Mouse (Mus musculus): ENCODE data around the gene Il27.
A peak's percentile ranks its signal among the peaks of the same experiment; 100 is the strongest.

The Il27 gene

GRCm38 (mm10) chr7:126607064-126607463 lies 12.3 kb upstream of the Il27 start:
- no peak for DNase-seq (ENCODE audit: low read depth, low spot score)

DNA sequence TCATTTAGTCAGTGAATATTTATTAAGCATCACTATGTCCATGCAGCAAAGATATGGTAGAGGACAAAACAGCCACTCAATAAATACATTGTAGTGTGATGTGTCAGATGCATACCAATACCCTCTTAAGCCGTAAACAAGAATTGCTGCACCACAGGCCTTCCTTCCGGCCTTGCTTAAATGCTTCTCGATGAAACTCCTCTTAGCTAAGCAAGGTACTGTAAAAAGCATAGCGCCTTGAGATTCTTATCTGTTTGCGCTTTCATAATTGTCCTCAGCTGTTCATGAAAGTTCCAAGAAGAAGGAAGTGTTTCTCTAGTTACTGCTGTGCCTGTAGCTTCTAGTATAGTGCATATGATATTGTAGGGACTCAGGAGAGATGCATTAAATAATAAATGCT lies 11.9 kb upstream of the Il27 start:
- DNase-seq (ENCODE audit: low read depth, low spot score) = no peak

GRCm38 (mm10) chr7:126602650-126603049 lies 7.9 kb upstream of the Il27 start:
- no peak for DNase-seq (ENCODE audit: low read depth, low spot score)

- no peak for DNase-seq (ENCODE audit: low read depth, low spot score)
Measured at GRCm38 (mm10) chr7:126601896-126602295, 7.2 kb upstream of the Il27 start.

GRCm38 (mm10) chr7:126598919-126599318 lies 4.2 kb upstream of the Il27 start:
- DNase-seq (ENCODE audit: low read depth, low spot score) = no peak

- DNase-seq (ENCODE audit: low read depth, low spot score) = no peak
Measured at GRCm38 (mm10) chr7:126596414-126596813, 1.7 kb upstream of the Il27 start.

DNA sequence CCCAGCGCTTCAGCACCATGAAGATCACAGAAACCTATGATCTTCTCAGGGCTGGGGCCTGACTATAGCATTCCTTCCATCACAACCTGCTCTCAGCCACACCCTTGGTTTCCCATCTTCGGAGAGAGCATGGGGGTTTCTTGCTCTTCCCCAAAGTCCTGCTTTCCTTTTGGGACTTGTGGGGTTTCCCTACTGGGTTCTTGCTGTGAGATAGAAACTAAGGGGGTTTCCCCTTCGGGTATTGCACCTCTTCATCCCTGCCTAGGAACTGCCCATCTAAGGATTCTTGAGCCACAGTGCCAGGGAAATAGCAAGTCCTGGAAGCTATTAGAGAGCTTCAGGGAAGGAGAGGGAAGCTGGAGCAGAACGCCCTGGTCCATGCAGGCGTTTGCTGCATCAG lies 1.1 kb upstream of the Il27 start:
- DNase-seq (ENCODE audit: low read depth, low spot score) = no peak

GRCm38 (mm10) chr7:126587779-126588178 lies 7.0 kb downstream of the Il27 start:
- peak; percentile 58 for DNase-seq (ENCODE audit: low read depth, low spot score)

- DNase-seq (ENCODE audit: low read depth, low spot score) = no peak
Measured at GRCm38 (mm10) chr7:126586839-126587238, 7.9 kb downstream of the Il27 start.

- DNase-seq (ENCODE audit: low read depth, low spot score) = no peak
Measured at GRCm38 (mm10) chr7:126585717-126586116, 9.0 kb downstream of the Il27 start, which contains the start of gene Cln3. Gene Cln3, minus strand, starts transcription at chr7:126585817.

DNA sequence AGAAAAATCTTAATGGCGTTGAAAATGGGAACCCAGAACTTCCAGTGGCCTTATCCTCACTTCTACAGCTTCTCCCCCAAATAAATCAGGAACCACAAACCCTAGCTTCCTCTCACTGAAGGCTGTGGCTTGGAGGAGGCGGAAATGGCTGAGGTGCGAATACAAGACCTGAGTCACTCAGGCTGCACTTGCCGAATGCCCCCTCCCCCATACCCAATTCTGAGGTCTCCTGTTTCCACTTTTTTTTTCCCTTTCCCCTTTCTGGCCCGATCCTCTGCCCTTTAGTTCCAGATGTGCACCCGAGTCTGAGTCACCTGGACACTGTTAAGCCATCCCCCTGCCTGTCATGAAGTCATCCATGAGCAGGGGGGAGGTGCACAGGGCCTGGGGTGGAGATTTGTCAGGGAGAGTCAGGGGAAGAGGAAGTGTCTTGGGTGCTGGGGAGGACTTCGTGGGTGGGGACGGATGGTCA lies 10.2 kb downstream of the Il27 start, which contains the start of gene Apobr:
Apobr (plus strand) TSS at position 437 of the 472 bp plus-strand sequence.
- DNase-seq (ENCODE audit: low read depth, low spot score) = no peak

DNA sequence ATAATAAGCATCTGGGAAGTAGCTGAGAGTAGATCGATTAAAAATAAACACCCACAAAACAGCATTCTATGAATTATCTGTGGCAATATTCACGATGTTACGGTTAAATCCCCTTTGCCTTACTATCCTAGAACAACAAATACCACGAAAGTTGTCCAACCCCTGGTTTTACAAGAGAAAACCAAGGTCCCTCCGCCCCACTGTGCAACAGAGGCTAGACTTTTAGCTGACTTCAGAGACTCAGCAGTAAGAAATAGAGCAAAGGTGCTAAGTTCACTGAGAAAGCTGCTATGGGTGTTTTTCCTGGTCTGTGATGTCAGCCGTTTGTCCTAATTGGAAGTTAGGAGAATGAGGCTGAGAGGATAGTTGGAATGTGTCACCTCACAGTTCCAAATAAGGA lies 11.0 kb downstream of the Il27 start:
- no peak for DNase-seq (ENCODE audit: low read depth, low spot score)

- DNase-seq (ENCODE audit: low read depth, low spot score) = peak; percentile 80
Measured at GRCm38 (mm10) chr7:126583251-126583709, 11.5 kb downstream of the Il27 start.

GRCm38 (mm10) chr7:126582759-126583158 lies 12.0 kb downstream of the Il27 start:
- DNase-seq (ENCODE audit: low read depth, low spot score) = no peak

DNA sequence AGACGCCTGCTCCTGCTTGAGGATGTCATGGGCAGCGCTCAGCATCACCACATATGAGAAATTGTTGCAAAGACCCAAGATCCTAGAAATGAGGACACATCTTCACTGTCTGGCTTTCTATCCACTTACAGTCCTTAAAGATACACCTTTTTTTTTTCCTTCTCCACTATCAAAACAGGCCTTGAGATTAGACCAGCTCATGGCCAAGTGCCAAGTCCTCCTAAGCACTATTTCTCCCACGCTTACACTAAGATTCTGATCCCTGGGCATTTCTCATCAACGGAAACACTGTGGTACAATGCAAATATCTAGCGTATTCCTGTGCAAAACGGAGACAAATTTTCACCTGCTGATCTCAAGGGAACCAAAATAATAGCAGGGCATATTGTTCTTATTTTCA lies 13.1 kb downstream of the Il27 start:
- no peak for DNase-seq (ENCODE audit: low read depth, low spot score)

DNA sequence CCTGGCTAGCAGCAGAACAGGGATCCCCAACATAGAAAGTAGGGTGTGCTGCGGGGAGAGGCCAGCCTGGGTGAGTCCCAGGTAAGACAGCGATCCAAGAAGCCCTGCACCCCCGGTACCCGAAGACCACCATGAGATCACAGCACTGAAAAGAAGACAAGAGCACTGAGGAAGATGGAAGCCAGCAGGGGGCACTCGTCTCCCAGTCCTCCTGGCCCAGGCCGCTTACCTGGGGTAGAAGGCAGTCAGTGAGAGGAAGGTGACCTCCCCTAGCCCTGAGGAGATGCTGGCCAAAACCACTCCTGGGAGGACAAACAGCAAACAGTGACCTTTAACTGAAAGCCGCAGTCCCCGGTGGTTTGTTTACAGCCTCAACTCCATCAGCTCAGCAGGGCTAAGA lies 15.6 kb downstream of the Il27 start:
- DNase-seq (ENCODE audit: low read depth, low spot score) = no peak

DNA sequence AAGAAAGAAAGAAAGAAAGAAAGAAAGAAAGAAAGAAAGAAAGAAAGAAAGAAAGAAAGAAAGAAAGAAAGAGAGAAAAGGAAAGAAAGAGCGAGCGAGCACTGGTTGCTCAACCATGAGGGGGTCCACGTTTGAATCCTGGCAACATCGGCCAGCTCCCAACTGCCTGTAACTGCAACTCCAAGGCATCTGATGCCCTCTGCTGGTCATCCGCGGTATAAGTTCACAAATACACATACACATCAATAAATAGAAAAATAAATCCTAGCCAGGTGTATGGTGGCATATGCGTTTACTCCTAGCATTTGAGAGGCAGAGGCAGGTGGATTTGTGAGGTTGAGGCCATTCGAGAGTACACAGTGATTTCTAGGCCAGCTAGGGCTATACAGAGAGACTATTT lies 17.8 kb downstream of the Il27 start:
- no peak for DNase-seq (ENCODE audit: low read depth, low spot score)

DNA sequence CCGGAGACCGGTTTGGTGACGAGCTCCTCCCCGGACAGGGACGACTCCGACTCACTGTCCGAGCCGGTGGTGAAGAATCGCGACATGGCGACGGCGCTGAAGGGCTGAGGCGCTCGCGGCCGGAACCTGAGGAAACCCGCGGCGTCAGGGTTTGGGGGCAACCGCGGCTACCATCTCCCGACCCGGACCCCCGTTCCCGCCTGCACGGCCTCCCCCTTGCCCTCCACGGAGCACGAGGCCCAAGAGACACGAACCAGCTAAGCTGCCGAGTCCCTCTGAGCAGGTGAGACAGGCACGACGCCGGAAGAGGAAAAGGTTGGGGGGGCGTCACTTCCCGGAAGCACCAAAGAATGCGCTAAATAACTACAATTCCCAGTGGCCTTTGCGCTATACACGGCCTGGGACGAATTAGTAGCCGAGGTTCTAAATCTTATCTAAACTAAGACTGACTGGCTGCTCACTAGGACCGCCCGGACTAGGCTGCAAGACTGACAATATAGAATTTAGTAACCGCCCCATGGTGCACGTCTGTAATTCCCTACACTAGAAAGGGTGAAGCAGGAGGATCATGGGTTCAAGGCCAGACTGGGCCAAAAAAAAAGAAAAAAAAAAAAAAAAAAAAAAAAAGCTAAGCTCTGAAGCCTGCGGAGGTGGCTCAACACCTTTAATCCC lies 28.5 kb downstream of the Il27 start, which contains the start of gene Eif3c:
Eif3c (minus strand) TSS at position 318 of the 672 bp plus-strand sequence.
- DNase-seq (ENCODE audit: low read depth, low spot score) = peak; percentile 74

DNA sequence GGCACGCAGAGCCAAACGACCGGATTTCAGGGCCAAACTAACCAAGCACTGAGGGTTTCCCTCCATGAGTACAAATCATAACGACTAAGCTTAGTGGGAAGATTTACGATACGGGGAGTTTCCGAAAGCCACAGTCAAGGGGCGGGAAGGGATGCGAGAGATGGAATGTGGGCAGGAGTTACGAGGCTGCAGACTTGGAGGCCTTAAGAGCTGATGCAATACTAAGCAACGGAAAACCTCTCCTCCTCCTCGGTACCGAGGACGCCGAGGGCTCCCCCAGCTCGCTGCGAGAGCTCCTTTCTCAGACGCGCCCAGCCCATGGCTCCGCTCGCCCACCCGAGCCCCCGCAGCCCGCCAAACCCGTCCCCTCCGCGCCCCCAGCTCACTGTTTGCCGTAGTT lies 29.0 kb downstream of the Il27 start:
- no peak for DNase-seq (ENCODE audit: low read depth, low spot score)

DNA sequence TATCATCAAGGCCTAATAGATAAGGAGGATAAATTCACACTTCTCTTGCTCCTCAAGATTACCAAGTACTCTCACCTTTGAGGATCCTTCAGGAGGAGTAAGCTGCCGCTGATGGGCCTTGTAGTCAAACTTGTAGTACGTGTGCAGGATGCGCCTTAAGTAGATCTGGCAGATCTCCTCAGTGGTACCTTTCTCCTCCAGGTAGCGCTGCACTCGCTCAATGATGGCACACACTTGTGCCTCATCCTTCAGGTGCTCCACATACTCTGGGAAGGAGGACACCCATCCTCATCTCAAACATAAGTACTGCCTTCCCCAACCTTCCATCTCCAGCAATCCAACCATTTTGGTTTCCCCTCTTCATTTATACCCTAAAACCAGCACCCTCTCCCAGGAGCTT lies 38.1 kb downstream of the Il27 start:
- DNase-seq (ENCODE audit: low read depth, low spot score) = no peak

- no peak for DNase-seq (ENCODE audit: low read depth, low spot score)
Measured at GRCm38 (mm10) chr7:126554796-126555195, 39.9 kb downstream of the Il27 start.

DNA sequence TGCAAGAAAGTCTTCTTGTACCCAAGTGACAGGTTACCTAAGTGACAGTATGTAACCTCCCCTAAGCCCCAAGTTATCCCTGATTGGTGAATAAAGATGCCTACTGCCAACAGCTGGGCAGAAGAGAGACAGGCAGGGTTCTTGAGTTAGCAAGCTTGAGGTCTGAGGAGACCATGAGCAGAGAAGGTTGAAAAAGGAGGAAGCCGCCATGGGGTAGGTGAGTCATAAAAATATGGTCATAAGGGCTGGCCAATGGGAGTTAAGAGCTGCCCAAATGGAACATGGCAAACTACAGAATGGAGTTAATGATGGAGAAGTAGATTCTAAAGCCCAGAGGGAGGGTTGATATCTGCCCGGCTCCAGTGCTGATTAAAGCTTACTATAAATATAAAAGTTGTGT lies 49.1 kb downstream of the Il27 start:
- no peak for DNase-seq (ENCODE audit: low read depth, low spot score)

GRCm38 (mm10) chr7:126541661-126542060 lies 53.1 kb downstream of the Il27 start:
- DNase-seq (ENCODE audit: low read depth, low spot score) = no peak
